Mouse (Mus musculus): ENCODE data around the gene Pam. TPM values are rescaled to one million over a fixed set of nuclear protein-coding genes. Genes with fewer than 3 reads are reported as not detected.

Gene Pam
- polyA plus RNA-seq, 1 experiment from 2014 or later = 23.8 TPM

GRCm38 (mm10) chr1:97873490-97874054 is 221.9 kb downstream of the Pam start:
- Histone ChIP-seq H3K4me3 (ENCODE audit: low read depth, low read length) (no peak overlapping the region), H3K27me3 (ENCODE audit: control insufficient read depth, insufficient read depth, low read length) (no peaks in the 10 kb centered on the region), H3K9ac (ENCODE audit: low read depth, low read length) (no peak overlapping the region), H3K27ac (ENCODE audit: low read depth, low read length) (no peak overlapping the region), H3K36me3 (ENCODE audit: control insufficient read depth, insufficient read depth, low read length) (no peaks in the 10 kb centered on the region), H3K4me2 (replicated peaks; ENCODE audit: low read depth, low read length) (no peak overlapping the region), H3K9me3 (ENCODE audit: control insufficient read depth, low read length) (no peaks in the 10 kb centered on the region), H3K4me1 (replicated peaks; ENCODE audit: control insufficient read depth, insufficient read depth, low read length) (no peaks in the 10 kb centered on the region)
- no peak for DNase-seq (ENCODE audit: low spot score)
- WGBS = 97% methylated on average over 2 of the region's 2 CpGs
- no peak for ATAC-seq (ENCODE audit: low FRiP score)

DNA sequence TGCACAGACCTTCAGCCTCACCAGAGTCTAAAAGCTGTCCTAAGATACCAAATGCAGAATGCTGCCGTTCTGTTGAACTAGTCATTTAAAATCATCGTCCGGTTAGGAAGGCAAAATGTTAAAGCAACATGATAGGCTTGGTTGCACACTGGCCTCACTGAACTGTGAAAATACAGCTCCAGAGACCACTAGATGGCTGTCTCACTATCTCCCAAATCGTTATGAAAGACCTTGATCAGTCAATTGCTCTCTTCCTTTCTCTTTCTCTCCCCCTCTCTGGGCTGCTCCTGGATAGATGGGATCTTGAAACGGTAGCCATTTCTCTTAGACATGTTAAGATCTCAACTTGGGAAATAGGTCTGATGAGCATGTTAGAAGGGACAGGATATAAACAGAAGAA is 223.0 kb downstream of the Pam start:
- no peaks in the 10 kb centered on the region for H3K36me3 ChIP-seq (ENCODE audit: control insufficient read depth, insufficient read depth, low read length)
- H3K4me3 ChIP-seq (ENCODE audit: low read depth, low read length) = no peak overlapping the region
- H3K4me2 ChIP-seq (replicated peaks; ENCODE audit: low read depth, low read length) = no peak overlapping the region
- no peaks in the 10 kb centered on the region for H3K9me3 ChIP-seq (ENCODE audit: control insufficient read depth, low read length)
- H3K9ac ChIP-seq (ENCODE audit: low read depth, low read length) = no peak overlapping the region
- H3K4me1 ChIP-seq (replicated peaks; ENCODE audit: control insufficient read depth, insufficient read depth, low read length) = no peaks in the 10 kb centered on the region
- no peaks in the 10 kb centered on the region for H3K27me3 ChIP-seq (ENCODE audit: control insufficient read depth, insufficient read depth, low read length)
- DNase-seq (ENCODE audit: low spot score) (no peak), ATAC-seq (ENCODE audit: low FRiP score) (no peak)
- no peak overlapping the region for H3K27ac ChIP-seq (ENCODE audit: low read depth, low read length)
- 59% methylated on average over 5 of the region's 5 CpGs for WGBS

GRCm38 (mm10) chr1:97872072-97872471 is 223.4 kb downstream of the Pam start:
- H3K4me3 ChIP-seq (ENCODE audit: low read depth, low read length) = no peak overlapping the region
- ATAC-seq (ENCODE audit: low FRiP score) (no peak), DNase-seq (ENCODE audit: low spot score) (no peak)
- H3K27me3 ChIP-seq (ENCODE audit: control insufficient read depth, insufficient read depth, low read length) = no peaks in the 10 kb centered on the region
- 69% methylated on average over 2 of the region's 2 CpGs for WGBS
- H3K4me2 ChIP-seq (replicated peaks; ENCODE audit: low read depth, low read length) = no peak overlapping the region
- no peaks in the 10 kb centered on the region for H3K9me3 ChIP-seq (ENCODE audit: control insufficient read depth, low read length)
- no peak overlapping the region for H3K9ac ChIP-seq (ENCODE audit: low read depth, low read length)
- no peaks in the 10 kb centered on the region for H3K36me3 ChIP-seq (ENCODE audit: control insufficient read depth, insufficient read depth, low read length)
- no peak overlapping the region for H3K27ac ChIP-seq (ENCODE audit: low read depth, low read length)
- no peaks in the 10 kb centered on the region for H3K4me1 ChIP-seq (replicated peaks; ENCODE audit: control insufficient read depth, insufficient read depth, low read length)

DNA sequence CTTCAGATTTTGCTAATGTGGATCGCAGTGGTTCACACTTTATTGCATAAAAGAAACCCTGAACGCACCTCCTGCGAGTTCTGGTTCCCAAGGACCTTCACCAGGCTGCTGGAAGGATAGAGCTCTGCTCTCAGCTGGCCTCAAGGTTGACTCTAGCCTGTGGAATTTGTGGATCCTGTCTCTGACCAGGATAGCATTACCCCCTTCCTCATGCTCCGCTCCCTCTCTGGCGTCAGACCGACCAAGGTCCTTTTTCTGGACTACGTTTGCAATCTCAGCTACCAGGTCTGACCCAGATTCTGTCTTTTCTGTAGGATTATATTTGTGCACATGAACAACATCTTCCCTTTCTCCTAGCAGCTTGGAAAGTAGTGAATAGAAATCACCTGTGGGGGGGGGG is 231.3 kb downstream of the Pam start:
- Histone ChIP-seq H3K4me3 (ENCODE audit: low read depth, low read length) (no peak overlapping the region), H3K27me3 (ENCODE audit: control insufficient read depth, insufficient read depth, low read length) (no peaks in the 10 kb centered on the region), H3K4me1 (replicated peaks; ENCODE audit: control insufficient read depth, insufficient read depth, low read length) (0 out of 2 replicates have a peak, but pooled peaks cover 3% of the 10 kb centered on the region), H3K4me2 (replicated peaks; ENCODE audit: low read depth, low read length) (no peak overlapping the region), H3K9ac (ENCODE audit: low read depth, low read length) (no peak overlapping the region), H3K27ac (ENCODE audit: low read depth, low read length) (no peak overlapping the region), H3K36me3 (ENCODE audit: control insufficient read depth, insufficient read depth, low read length) (no peaks in the 10 kb centered on the region), H3K9me3 (ENCODE audit: control insufficient read depth, low read length) (no peaks in the 10 kb centered on the region)
- DNase-seq (ENCODE audit: low spot score) (no peak), ATAC-seq (ENCODE audit: low FRiP score) (no peak; the same call in 1 of the 2 replicates)
- WGBS = 91% methylated on average over 7 of the region's 7 CpGs

DNA sequence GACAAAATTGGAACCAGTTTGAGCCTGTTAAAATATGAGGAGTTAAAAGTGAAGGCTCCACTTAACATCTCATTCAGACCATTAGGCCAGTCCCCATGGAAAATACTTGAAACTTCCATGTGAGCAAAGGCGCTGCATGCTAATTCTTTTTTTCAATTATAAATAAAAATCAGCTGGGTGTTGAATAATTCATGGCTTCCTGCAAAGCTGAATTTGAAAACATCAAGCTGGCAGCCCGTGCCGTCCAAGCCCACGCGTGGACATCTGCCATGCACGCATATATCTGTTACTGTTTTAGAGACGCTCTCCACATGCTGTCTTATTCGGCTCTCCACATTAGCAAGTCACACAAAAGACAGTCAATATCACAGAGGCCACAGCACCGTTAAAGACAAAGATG is 232.3 kb downstream of the Pam start:
- DNase-seq (ENCODE audit: low spot score) = peak; percentile 48
- 39% methylated on average over 9 of the region's 9 CpGs for WGBS
- no peak overlapping the region for H3K4me2 ChIP-seq (replicated peaks; ENCODE audit: low read depth, low read length)
- no peaks in the 10 kb centered on the region for H3K36me3 ChIP-seq (ENCODE audit: control insufficient read depth, insufficient read depth, low read length)
- H3K27me3 ChIP-seq (ENCODE audit: control insufficient read depth, insufficient read depth, low read length) = no peaks in the 10 kb centered on the region
- no peaks in the 10 kb centered on the region for H3K9me3 ChIP-seq (ENCODE audit: control insufficient read depth, low read length)
- peak; percentile 90 for ATAC-seq (ENCODE audit: low FRiP score)
- H3K4me3 ChIP-seq (ENCODE audit: low read depth, low read length) = no peak overlapping the region
- no peak overlapping the region for H3K9ac ChIP-seq (ENCODE audit: low read depth, low read length)
- 0 out of 2 replicates have a peak, but pooled peaks cover 3% of the 10 kb centered on the region for H3K4me1 ChIP-seq (replicated peaks; ENCODE audit: control insufficient read depth, insufficient read depth, low read length)
- peak overlapping the region; percentile 56 for H3K27ac ChIP-seq (ENCODE audit: low read depth, low read length)

- Histone ChIP-seq H3K4me1 (replicated peaks; ENCODE audit: control insufficient read depth, insufficient read depth, low read length) (0 out of 2 replicates have a peak, but pooled peaks cover 3% of the 10 kb centered on the region), H3K27ac (ENCODE audit: low read depth, low read length) (no peak overlapping the region; the same call in 1 of the 2 replicates), H3K9me3 (ENCODE audit: control insufficient read depth, low read length) (no peaks in the 10 kb centered on the region), H3K36me3 (ENCODE audit: control insufficient read depth, insufficient read depth, low read length) (no peaks in the 10 kb centered on the region), H3K27me3 (ENCODE audit: control insufficient read depth, insufficient read depth, low read length) (no peaks in the 10 kb centered on the region), H3K4me2 (replicated peaks; ENCODE audit: low read depth, low read length) (no peak overlapping the region), H3K9ac (ENCODE audit: low read depth, low read length) (no peak overlapping the region), H3K4me3 (ENCODE audit: low read depth, low read length) (no peak overlapping the region)
- no peak for DNase-seq (ENCODE audit: low spot score)
- WGBS = 79% methylated on average over 5 of the region's 5 CpGs
- ATAC-seq (ENCODE audit: low FRiP score) = no peak
Observed at GRCm38 (mm10) chr1:97862734-97863133, 232.7 kb downstream of the Pam start.

DNA sequence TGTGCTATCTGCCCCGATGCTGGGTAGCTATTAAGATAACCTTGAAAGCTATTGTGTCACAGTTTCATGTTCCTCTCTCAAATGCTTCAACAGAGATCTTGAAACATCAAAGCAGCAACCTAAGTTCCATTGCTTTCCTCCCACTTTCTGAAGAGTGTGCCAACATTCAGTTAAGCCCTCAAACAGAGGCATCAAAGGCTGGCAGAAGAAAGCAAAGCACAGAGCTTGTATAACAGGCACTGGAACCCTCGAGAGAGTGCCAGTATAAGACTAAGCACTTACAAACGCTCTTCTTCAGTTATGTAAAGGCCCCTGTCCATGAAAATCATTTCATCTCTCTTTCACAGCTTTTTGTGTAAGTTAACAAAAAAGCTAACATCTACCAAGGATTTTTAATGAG is 241.2 kb downstream of the Pam start:
- H3K27ac ChIP-seq (ENCODE audit: low read depth, low read length) = no peak overlapping the region
- no peak overlapping the region for H3K4me3 ChIP-seq (ENCODE audit: low read depth, low read length)
- no peaks in the 10 kb centered on the region for H3K4me1 ChIP-seq (replicated peaks; ENCODE audit: control insufficient read depth, insufficient read depth, low read length)
- no peaks in the 10 kb centered on the region for H3K27me3 ChIP-seq (ENCODE audit: control insufficient read depth, insufficient read depth, low read length)
- ATAC-seq (ENCODE audit: low FRiP score) (no peak), DNase-seq (ENCODE audit: low spot score) (no peak)
- no peaks in the 10 kb centered on the region for H3K36me3 ChIP-seq (ENCODE audit: control insufficient read depth, insufficient read depth, low read length)
- WGBS = 87% methylated on average over 3 of the region's 3 CpGs
- no peaks in the 10 kb centered on the region for H3K9me3 ChIP-seq (ENCODE audit: control insufficient read depth, low read length)
- H3K9ac ChIP-seq (ENCODE audit: low read depth, low read length) = no peak overlapping the region
- no peak overlapping the region for H3K4me2 ChIP-seq (replicated peaks; ENCODE audit: low read depth, low read length)

DNA sequence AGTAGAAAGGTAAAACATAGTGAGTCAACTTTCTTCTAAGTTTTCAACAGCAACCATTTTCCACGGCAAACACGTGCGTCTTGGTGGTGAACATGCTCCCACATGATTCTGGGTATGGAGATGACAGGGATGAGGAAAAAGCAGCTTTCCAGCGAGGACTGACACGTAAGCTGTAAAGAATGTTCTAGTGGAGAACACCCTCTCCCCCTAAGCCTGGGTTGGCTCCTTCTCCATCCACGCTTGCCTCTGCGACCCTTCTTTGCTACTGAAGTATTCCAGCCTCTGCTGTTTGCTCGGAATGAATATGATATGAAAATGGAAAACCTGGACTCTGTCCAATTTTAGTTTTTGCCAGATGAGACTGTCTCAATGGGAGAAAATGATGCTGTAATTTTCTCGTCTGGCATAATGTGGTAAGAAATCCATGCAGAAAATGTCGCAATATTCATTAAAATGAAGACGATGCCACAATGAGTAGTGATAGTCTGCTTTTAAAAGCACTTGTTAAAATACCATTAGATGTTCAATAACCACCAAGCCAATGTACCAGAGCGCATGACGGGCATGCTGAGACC is 243.8 kb downstream of the Pam start:
- Histone ChIP-seq H3K9ac (ENCODE audit: low read depth, low read length) (no peak overlapping the region), H3K36me3 (ENCODE audit: control insufficient read depth, insufficient read depth, low read length) (no peaks in the 10 kb centered on the region), H3K4me1 (replicated peaks; ENCODE audit: control insufficient read depth, insufficient read depth, low read length) (no peaks in the 10 kb centered on the region; the same call in 1 of the 2 replicates), H3K9me3 (ENCODE audit: control insufficient read depth, low read length) (no peaks in the 10 kb centered on the region), H3K27ac (ENCODE audit: low read depth, low read length) (no peak overlapping the region), H3K4me3 (ENCODE audit: low read depth, low read length) (no peak overlapping the region), H3K27me3 (ENCODE audit: control insufficient read depth, insufficient read depth, low read length) (no peaks in the 10 kb centered on the region), H3K4me2 (replicated peaks; ENCODE audit: low read depth, low read length) (no peak overlapping the region)
- ATAC-seq (ENCODE audit: low FRiP score) = no peak
- 96% methylated on average over 13 of the region's 13 CpGs for WGBS
- DNase-seq (ENCODE audit: low spot score) = no peak

- DNase-seq (ENCODE audit: low spot score) (peak; percentile 33), ATAC-seq (ENCODE audit: low FRiP score) (peak; percentile 88)
- no peak overlapping the region for H3K4me2 ChIP-seq (replicated peaks; ENCODE audit: low read depth, low read length)
- H3K27me3 ChIP-seq (ENCODE audit: control insufficient read depth, insufficient read depth, low read length) = no peaks in the 10 kb centered on the region
- H3K4me3 ChIP-seq (ENCODE audit: low read depth, low read length) = no peak overlapping the region
- H3K4me1 ChIP-seq (replicated peaks; ENCODE audit: control insufficient read depth, insufficient read depth, low read length) = no peaks in the 10 kb centered on the region; the same call in 1 of the 2 replicates
- no peaks in the 10 kb centered on the region for H3K9me3 ChIP-seq (ENCODE audit: control insufficient read depth, low read length)
- 0 out of 2 replicates have a peak overlapping the region, but pooled peaks have one; percentile 2 for H3K27ac ChIP-seq (ENCODE audit: low read depth, low read length)
- 0 out of 2 replicates have a peak overlapping the region, but pooled peaks have one; percentile 11 for H3K9ac ChIP-seq (ENCODE audit: low read depth, low read length)
- WGBS = 42% methylated on average over 14 of the region's 14 CpGs
- no peaks in the 10 kb centered on the region for H3K36me3 ChIP-seq (ENCODE audit: control insufficient read depth, insufficient read depth, low read length)
Observed at GRCm38 (mm10) chr1:97848601-97849241, 246.7 kb downstream of the Pam start.
